Mouse (Mus musculus) bone marrow macrophage, adult 2 months (primary cell): Measurements from ENCODE around the gene Rasgef1c. TPM values are rescaled to one million over a fixed set of nuclear protein-coding genes. Genes with fewer than 3 reads are reported as not detected.

Source experiments
- H3K27ac ChIP-seq: 2 replicates; pipeline ENCODE4 v1.5.1; 2012; ENCODE audit warnings: low read depth, low read length; ENCODE audit not compliant: insufficient read depth
- H3K4me1 ChIP-seq: 2 replicates; pipeline ENCODE4 v1.6.1; 2012; ENCODE audit warnings: low read length; ENCODE audit not compliant: control insufficient read depth, insufficient read depth
- H3K4me3 ChIP-seq: 2 replicates; pipeline ENCODE4 v1.5.1; 2012; ENCODE audit warnings: mild to moderate bottlenecking, low read length, moderate library complexity; ENCODE audit not compliant: insufficient read depth
- CTCF ChIP-seq: IDR thresholded peaks from 2 replicates; pipeline ENCODE4 v1.5.1; 2012; ENCODE audit warnings: low read depth, mild to moderate bottlenecking, low read length, moderate library complexity
- POLR2A ChIP-seq: IDR thresholded peaks from 2 replicates; pipeline ENCODE4 v1.6.1; 2012; ENCODE audit warnings: mild to moderate bottlenecking, low read depth, low read length, borderline replicate concordance
- polyA plus RNA-seq: library from polyadenylated mRNA; stranded (reverse); fragments of >200 nt; gene quantifications from 2 replicates; pipeline ENCODE4 v1.2.4, GENCODE M21; 2012; ENCODE audit not compliant: missing spikeins, insufficient read depth, insufficient read length

The Rasgef1c gene
- polyA plus RNA-seq, 1 experiment, result not detected

DNA sequence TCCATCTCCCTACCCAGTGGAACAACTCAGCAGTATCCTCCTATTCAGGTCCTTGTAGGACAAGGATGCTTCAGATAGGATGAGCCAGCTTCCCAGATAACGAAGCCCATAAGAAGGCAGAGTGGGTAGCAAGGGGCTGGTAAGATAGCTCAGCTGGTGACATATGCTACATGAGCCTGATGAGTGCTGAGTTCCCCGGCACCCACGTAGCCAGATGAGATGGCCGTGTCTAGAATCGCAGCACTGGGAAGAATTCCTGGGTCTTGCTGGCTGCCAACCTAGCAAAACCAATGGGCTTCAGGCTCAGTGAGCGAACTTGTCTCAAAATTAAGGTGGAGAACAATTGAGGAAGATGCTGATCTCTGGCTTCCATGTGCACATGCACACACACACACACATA is 36.1 kb downstream of the Rasgef1c start:
- Histone ChIP-seq H3K4me3 (no peak overlapping the region), H3K4me1 (no peaks in the 10 kb centered on the region), H3K27ac (no peak overlapping the region)
- TF ChIP-seq CTCF, result no peak

DNA sequence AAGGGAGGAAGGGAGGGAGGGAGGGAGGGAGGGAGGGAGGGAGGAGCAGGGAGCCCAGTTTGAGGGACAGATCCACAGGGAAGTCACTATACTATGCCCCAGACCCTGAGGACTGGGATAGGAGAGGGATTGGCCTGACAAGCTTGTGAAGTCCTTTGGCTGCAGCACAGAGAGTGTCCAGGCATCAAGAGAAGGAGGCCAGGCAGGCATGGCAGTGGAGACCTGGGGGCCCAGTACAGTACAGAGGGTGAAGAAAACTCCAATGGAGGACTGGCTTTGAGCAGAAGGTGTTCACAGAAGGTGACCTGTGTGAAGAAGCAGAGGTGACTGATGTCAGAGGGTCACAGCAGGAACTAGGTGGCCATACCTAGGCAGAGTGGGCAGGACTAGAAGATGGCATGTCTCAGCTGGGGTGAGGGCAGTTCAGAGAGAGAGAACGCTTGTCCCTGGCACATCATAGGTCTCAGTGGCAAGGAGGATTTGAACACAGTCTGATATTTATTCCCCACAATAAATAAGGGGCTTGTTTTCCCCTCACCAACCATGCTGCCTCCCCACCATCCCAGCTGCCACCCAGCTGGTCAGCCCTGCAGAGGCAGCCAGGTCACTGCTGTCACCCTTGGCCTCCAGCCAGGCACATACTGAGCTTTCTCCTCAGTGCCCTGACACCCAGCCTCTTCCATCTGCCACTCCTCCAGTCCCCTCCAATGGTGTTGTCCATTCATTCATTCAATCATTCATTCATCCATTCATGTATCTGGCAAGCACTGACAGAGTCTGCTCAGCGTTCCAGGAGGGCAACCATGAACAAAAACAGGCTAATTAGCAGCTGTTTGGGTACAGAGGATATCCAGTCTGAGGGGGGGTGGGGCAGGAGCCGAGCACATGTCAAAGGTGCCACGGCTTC is 36.9 kb downstream of the Rasgef1c start:
- TF ChIP-seq CTCF (no peak), POLR2A (no peak)
- H3K4me1 ChIP-seq, result no peaks in the 10 kb centered on the region
- H3K4me3 ChIP-seq, result no peak overlapping the region
- no peak overlapping the region for H3K27ac ChIP-seq

DNA sequence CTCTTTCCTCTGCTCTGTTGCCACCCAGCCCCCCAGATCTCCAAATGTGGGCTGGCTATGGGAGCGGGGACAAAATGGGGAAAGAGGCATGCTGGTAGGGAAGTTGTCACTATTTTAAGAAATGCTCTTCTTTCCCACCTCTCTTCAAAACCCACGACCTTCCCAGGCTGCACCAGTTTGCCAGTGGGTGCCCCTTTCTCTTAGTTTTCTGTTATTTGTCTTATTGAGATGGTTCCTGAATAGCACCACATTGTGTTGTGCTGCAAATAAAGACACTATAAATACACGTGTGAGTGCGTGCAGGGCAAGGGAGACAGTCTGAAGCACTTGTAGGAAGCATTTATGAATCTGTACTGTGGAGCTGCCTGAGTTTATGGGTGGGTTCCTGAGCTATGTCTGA is 41.2 kb downstream of the Rasgef1c start:
- Histone ChIP-seq H3K27ac (no peak overlapping the region), H3K4me1 (no peaks in the 10 kb centered on the region), H3K4me3 (no peak overlapping the region)
- TF ChIP-seq POLR2A (no peak), CTCF (no peak)

DNA sequence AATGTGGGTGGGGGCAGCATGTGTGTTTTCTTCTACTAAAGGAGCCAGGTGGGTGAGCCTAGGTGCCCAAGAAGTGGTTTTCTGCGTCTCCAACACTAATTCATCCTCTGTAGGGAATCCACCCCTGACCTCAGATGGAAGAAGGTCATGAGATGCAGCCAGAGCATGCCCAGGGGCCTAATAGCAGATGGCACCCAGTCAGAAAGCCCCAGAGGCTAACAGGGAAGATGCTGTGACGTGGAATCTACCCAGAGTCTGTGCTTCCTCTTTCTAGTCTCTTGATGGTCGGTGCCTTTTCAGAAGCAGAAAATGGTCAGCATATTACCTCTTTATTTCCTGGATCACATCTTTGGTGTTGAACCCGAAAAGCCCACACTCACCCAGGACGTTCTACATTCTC is 42.3 kb downstream of the Rasgef1c start:
- no peaks in the 10 kb centered on the region for H3K4me1 ChIP-seq
- TF ChIP-seq POLR2A, result no peak
- TF ChIP-seq CTCF, result no peak
- H3K27ac ChIP-seq, result no peak overlapping the region
- no peak overlapping the region for H3K4me3 ChIP-seq

DNA sequence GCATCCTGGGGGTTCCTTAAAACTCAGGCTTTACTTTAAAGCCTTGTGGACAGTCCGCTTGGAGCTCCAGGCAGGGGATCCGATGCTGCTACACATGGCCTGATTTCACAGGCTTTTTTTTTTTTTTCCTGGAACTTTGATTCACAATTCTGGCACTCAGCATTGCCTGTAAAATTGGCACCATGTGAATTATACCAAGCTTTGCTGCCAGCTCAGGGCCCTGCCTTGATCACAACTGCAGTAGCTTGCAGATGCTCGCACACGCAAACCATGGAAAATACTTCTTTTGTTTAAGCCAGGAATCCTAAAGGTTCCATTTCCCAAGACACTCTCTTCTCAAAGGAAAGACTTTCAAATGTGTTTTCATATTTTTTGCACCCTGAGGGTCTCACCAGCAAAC is 44.1 kb downstream of the Rasgef1c start:
- no peak for TF ChIP-seq CTCF
- TF ChIP-seq POLR2A, result no peak
- Histone ChIP-seq H3K4me1 (no peaks in the 10 kb centered on the region), H3K4me3 (no peak overlapping the region), H3K27ac (no peak overlapping the region)

DNA sequence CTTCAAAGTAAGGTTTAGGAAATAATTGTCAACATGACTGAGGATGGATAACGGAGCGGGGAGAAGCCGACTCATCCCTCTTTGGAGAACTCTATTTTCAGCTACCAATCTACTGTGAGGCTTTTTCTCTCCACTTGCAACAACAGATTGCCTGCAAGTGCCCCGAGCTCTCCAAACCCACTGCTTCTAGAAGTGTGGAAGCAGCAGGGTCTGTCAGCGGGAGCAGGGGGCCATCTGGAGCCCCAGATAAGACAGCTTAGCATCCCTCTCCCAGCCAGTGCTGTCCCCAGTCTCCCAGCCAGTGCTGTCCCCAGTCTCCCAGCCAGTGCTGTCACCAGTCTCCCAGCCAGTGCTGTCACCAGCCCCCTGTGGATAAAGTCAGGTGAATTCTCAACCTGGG is 48.2 kb downstream of the Rasgef1c start:
- Histone ChIP-seq H3K27ac (no peak overlapping the region), H3K4me1 (no peaks in the 10 kb centered on the region), H3K4me3 (no peak overlapping the region)
- TF ChIP-seq CTCF, result no peak
- TF ChIP-seq POLR2A, result no peak

DNA sequence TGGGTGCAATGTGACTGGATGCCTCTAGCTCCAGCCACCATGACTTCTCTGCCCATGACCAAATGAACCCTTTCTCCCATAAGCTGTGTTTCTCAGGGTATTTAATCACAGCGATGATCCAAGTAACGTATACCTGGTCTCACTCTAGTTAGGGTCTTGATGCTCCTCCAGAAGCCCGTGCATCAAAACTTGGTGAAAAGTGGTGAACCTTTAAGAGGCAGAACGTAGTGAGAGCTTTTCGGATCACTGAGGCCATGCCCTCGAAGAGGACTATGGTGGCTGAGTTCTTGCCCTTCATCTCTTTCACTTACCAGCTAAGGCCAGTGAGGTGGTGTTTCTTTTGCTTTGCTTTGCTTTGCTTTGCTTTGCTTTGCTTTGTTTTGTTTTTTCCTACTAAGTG is 52.0 kb downstream of the Rasgef1c start:
- Histone ChIP-seq H3K4me3 (no peak overlapping the region), H3K4me1 (no peaks in the 10 kb centered on the region), H3K27ac (no peak overlapping the region)
- no peak for TF ChIP-seq CTCF
- TF ChIP-seq POLR2A, result no peak

DNA sequence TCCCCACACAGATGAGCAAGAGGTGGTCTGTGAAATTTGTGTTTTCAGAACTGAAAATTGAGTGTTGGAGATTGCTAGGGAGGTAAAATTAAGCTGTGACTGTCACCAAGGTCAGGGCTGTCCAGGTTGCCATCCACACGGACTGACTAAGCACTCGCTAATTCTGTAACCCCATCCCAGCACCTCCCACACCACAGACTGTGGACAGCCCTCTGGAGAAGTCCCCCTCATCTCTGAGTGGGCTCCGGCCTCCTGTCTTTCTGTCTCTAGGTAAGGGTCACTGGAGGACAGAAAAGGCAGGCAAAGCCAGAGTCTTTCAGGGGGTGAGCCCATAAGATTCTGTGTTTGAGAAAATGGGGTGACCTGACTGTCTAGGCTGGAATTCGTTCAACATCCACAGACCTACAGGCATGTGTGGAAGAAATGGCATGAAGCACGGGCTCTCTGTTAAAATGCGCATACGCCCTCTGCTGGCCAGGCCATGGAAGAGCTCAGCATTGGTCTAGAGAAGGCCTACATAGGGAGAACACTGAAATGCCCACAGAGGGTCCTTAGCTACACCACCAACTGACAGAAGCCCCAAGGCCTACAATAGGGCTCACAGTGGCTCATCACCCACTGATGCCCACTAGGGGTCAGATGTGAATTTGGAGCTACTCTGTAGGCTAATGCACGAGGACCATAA is 54.1 kb downstream of the Rasgef1c start:
- TF ChIP-seq POLR2A, result no peak
- TF ChIP-seq CTCF, result peak; percentile 85
- Histone ChIP-seq H3K4me3 (no peak overlapping the region), H3K4me1 (no peaks in the 10 kb centered on the region), H3K27ac (no peak overlapping the region)

DNA sequence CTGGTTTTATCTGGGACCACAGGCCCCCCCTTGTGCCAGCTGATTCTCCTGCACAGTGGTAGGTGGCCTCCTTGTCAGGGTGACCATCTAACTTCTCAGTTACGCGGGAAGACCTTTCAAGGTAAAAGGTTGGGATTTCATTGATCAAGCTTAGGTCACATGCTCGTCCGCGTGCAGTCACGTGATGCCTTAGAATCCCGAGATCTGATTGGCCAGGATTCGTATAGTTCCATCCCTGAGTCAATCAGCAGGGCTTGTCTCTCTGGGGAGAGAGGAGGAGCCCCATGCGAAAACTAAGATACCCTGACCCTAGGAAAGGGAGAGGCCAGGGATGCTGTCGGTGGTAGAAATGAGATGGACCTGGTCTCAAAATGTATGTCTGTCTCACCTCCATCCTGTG is 56.4 kb downstream of the Rasgef1c start:
- no peak for TF ChIP-seq POLR2A
- no peak for TF ChIP-seq CTCF
- Histone ChIP-seq H3K27ac (no peak overlapping the region), H3K4me3 (no peak overlapping the region), H3K4me1 (no peaks in the 10 kb centered on the region)

DNA sequence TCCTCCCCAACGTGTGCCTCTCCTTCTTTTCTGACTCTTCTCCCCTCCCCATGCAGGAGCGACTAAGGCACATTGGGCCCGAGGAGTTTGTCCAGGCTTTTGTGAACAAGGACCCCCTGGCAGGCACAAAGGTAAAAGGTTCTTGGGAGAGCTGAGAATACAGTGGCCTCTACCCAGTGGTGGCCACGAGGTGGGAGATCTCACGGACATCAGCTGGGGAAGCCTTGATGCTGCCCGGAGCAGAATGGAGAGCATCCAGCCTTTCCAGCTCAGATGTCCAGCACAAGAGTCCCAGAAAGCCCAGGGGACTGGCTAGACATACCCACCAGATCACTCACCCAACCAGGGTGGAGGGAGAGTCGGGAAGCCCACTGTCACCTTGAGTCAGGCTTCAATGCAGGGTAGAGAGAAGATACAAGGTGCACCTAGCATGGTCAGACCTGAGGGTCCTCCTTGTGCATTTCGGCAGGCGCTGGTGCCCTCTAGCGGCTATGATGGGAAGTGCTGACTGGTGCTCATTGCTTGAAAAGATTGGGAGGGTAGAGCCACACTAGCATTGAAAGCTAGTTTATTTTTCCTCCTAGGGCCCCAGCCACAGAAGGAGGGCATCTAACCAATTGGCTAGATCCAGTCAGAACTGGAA is 59.6 kb downstream of the Rasgef1c start:
- H3K4me3 ChIP-seq, result no peak overlapping the region
- H3K27ac ChIP-seq, result no peak overlapping the region
- TF ChIP-seq POLR2A (no peak), CTCF (peak; percentile 97)
- H3K4me1 ChIP-seq, result no peaks in the 10 kb centered on the region
